Mouse (Mus musculus): ENCODE measurements around the gene Stab2. TPM values are rescaled to one million over a fixed set of nuclear protein-coding genes. Genes with fewer than 3 reads are reported as not detected.

Stab2 gene
- polyA plus RNA-seq, 1 experiment from 2014 or later, result 45.0 TPM

DNA sequence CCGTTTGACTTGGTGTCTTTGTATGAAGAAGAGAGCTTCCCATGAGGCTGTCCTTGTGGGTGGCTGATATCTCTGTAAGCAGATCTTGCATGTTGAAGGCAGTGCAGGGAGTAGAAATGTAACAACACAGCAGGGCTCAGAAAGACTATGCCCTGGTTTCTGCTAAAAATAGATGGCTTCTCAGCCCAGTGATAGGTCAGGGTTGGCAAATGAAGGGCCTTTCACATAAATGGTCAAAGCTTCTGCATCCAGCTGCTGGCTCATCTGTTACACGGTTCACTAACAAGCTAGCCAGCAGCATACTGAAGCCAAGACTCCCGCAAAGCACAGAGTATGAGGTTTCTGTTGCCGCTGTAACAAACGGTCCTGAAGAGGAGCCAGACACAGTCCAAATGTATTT, 34.5 kb downstream of the Stab2 start:
- Histone ChIP-seq H3K4me3 (ENCODE audit: low read depth, low read length) (no peak overlapping the region), H3K9ac (replicated peaks) (no peak overlapping the region), H3K4me2 (ENCODE audit: low read depth, low read length) (no peak overlapping the region), H3K36me3 (replicated peaks; ENCODE audit: insufficient read depth, low read length) (no peaks in the 10 kb centered on the region), H3K4me1 (ENCODE audit: insufficient read depth) (no peaks in the 10 kb centered on the region), H3K9me3 (ENCODE audit: low read length) (no peaks in the 10 kb centered on the region), H3K27me3 (ENCODE audit: insufficient read depth, low read length) (no peaks in the 10 kb centered on the region; the same call in 1 of the 2 replicates), H3K27ac (ENCODE audit: low read depth) (no peak overlapping the region)
- DNase-seq (no peak), ATAC-seq (no peak)
- TF ChIP-seq CTCF (IDR thresholded peaks at IDR 0.05; ENCODE audit: low read depth), result no peak
- no peak for TF ChIP-seq EP300 (IDR thresholded peaks at IDR 0.05; ENCODE audit: low read depth)
- WGBS (ENCODE audit: insufficient replicate concordance), result 72% methylated on average over 5 of the region's 5 CpGs

GRCm38 (mm10) chr10:86972503-86972826, 35.4 kb downstream of the Stab2 start:
- no peak for TF ChIP-seq CTCF (IDR thresholded peaks at IDR 0.05; ENCODE audit: low read depth)
- no peak for TF ChIP-seq EP300 (IDR thresholded peaks at IDR 0.05; ENCODE audit: low read depth)
- H3K9me3 ChIP-seq (ENCODE audit: low read length), result no peaks in the 10 kb centered on the region; the same call in 1 of the 2 replicates
- DNase-seq (peak; percentile 60), ATAC-seq (peak; percentile 93)
- no peak overlapping the region for H3K9ac ChIP-seq (replicated peaks)
- H3K27ac ChIP-seq (ENCODE audit: low read depth), result peak overlapping the region; percentile 69
- H3K4me2 ChIP-seq (ENCODE audit: low read depth, low read length), result peak overlapping the region; percentile 67
- no peaks in the 10 kb centered on the region; the same call in 1 of the 2 replicates for H3K27me3 ChIP-seq (ENCODE audit: insufficient read depth, low read length)
- H3K4me1 ChIP-seq (ENCODE audit: insufficient read depth), result no peaks in the 10 kb centered on the region
- peak overlapping the region; percentile 31; the same call in 1 of the 2 replicates for H3K4me3 ChIP-seq (ENCODE audit: low read depth, low read length)
- WGBS (ENCODE audit: insufficient replicate concordance), result 24% methylated on average over 7 of the region's 7 CpGs
- H3K36me3 ChIP-seq (replicated peaks; ENCODE audit: insufficient read depth, low read length), result no peaks in the 10 kb centered on the region

DNA sequence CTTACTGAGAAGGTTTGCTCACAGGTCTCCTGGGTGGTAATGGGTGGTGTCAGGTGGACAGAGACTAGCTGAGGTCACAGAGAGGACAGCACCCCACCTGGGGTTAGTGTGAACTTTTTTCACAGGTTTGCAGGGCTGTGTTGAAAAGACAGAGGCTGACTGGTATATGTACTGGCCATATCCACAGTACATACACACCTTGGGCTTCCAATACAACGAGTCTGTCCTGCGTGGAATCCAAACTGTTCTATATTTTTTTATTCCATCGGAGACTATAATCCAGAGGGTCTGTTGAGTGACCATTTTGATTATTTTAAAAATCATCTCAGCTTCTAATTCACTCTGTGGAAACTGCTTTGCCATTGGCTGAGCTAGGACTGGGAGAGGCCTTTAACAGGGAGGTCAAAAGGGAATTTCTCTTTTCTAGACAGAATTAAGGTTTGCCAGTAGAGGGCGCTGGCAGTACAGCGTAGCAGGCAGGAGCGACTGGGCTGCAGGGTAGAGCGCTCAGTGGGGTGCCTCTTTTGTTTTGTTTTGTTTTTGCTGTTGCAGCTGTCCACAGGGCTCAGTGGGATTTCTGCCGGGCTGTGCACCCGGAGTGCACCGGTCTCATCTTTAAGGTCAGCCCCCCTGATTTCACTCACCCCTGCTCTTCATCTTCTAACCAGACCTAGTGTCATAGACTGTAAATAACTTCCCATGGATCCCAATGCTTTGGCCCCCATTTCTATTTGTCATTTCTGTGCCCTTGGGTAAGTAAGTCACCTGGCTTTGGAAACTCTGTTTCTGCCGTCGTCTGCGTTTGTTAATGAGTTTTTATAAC, 35.9 kb downstream of the Stab2 start:
- WGBS (ENCODE audit: insufficient replicate concordance), result 24% methylated on average over 13 of the region's 13 CpGs
- Histone ChIP-seq H3K27ac (ENCODE audit: low read depth) (peak overlapping the region; percentile 69), H3K9ac (replicated peaks) (0 out of 2 replicates have a peak overlapping the region, but pooled peaks have one; percentile 11), H3K4me1 (ENCODE audit: insufficient read depth) (no peaks in the 10 kb centered on the region), H3K4me3 (ENCODE audit: low read depth, low read length) (peak overlapping the region; percentile 31; the same call in 1 of the 2 replicates), H3K4me2 (ENCODE audit: low read depth, low read length) (peak overlapping the region; percentile 67), H3K9me3 (ENCODE audit: low read length) (no peaks in the 10 kb centered on the region; the same call in 1 of the 2 replicates), H3K27me3 (ENCODE audit: insufficient read depth, low read length) (no peaks in the 10 kb centered on the region; the same call in 1 of the 2 replicates), H3K36me3 (replicated peaks; ENCODE audit: insufficient read depth, low read length) (no peaks in the 10 kb centered on the region)
- ATAC-seq (peak; percentile 88), DNase-seq (peak; percentile 73)
- TF ChIP-seq EP300 (IDR thresholded peaks at IDR 0.05; ENCODE audit: low read depth) (no peak), CTCF (IDR thresholded peaks at IDR 0.05; ENCODE audit: low read depth) (peak; percentile 83)

- Histone ChIP-seq H3K27me3 (ENCODE audit: insufficient read depth, low read length) (no peaks in the 10 kb centered on the region), H3K36me3 (replicated peaks; ENCODE audit: insufficient read depth, low read length) (no peaks in the 10 kb centered on the region), H3K9ac (replicated peaks) (no peak overlapping the region), H3K4me2 (ENCODE audit: low read depth, low read length) (no peak overlapping the region), H3K9me3 (ENCODE audit: low read length) (no peaks in the 10 kb centered on the region; the same call in 1 of the 2 replicates), H3K4me3 (ENCODE audit: low read depth, low read length) (no peak overlapping the region), H3K4me1 (ENCODE audit: insufficient read depth) (no peaks in the 10 kb centered on the region), H3K27ac (ENCODE audit: low read depth) (no peak overlapping the region)
- WGBS (ENCODE audit: insufficient replicate concordance), result 67% methylated on average over 6 of the region's 6 CpGs
- TF ChIP-seq CTCF (IDR thresholded peaks at IDR 0.05; ENCODE audit: low read depth) (no peak), EP300 (IDR thresholded peaks at IDR 0.05; ENCODE audit: low read depth) (no peak)
- DNase-seq (no peak), ATAC-seq (no peak)
Observed at GRCm38 (mm10) chr10:86969346-86969745, 38.5 kb downstream of the Stab2 start.

DNA sequence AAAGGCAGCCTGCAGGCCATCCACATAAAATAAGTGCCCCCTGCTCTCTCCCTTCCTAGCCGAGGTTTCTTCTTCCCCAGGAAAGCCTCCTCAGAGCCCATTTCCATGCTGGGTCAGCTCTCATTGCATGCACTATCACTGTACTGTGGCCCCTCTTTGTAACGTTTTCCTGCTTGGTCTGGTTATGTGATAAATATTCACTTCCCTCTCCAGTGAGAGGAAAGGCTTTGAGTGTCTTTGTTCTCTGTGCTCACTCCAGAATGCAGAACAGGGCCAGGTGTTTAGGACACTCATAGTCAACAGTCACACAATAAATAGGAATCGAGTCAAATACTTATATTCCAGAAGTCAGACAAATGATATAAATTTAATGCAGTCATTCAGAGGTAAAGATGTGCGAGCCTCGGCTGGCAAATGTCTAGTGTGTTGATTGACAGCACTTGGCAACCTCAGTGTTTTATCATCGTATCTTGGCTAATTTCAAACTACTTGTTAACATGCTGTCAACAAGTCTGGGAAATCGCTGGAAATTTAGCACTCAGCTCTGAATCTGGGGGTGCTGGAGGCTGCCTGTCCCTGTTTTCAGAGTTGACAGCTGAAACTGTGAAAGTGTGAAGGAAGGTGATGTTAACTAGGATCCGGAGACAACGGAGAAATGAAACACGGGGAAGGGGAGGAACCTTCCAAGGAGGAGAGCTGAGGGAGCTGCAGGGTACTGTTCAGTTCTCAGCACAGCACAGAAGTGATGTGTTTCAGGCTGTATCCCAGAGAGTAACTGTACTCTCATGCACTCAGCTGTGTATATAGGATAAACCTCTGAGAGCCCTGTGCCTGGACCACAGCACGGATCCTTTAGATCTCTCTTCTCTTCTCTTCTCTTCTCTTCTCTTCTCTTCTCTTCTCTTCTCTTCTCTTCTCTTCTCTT, 46.0 kb downstream of the Stab2 start:
- Histone ChIP-seq H3K27ac (ENCODE audit: low read depth) (no peak overlapping the region), H3K36me3 (replicated peaks; ENCODE audit: insufficient read depth, low read length) (no peaks in the 10 kb centered on the region), H3K4me1 (ENCODE audit: insufficient read depth) (no peaks in the 10 kb centered on the region), H3K9me3 (ENCODE audit: low read length) (no peaks in the 10 kb centered on the region), H3K4me2 (ENCODE audit: low read depth, low read length) (no peak overlapping the region), H3K27me3 (ENCODE audit: insufficient read depth, low read length) (no peaks in the 10 kb centered on the region), H3K4me3 (ENCODE audit: low read depth, low read length) (no peak overlapping the region), H3K9ac (replicated peaks) (no peak overlapping the region)
- ATAC-seq (no peak), DNase-seq (no peak)
- TF ChIP-seq EP300 (IDR thresholded peaks at IDR 0.05; ENCODE audit: low read depth), result no peak
- TF ChIP-seq CTCF (IDR thresholded peaks at IDR 0.05; ENCODE audit: low read depth), result no peak
- 56% methylated on average over 11 of the region's 11 CpGs for WGBS (ENCODE audit: insufficient replicate concordance)

DNA sequence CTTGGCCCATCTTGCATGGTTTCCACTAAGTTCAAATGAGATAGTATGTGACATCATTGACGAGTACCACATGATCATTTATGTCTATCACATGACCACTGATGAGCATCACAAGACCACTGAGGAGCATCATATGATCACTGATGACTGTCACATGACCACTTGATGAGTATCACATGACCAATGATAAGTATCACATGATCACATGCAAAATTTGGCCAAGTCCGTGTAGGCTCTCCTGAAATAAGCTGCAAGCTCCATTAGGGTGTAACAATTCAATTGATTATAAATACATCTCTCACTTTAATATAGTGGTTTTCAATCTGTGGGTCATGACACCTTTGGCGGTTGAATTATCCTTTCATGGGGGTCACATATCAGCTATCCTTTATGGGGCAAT, 52.5 kb downstream of the Stab2 start:
- no peak for DNase-seq
- H3K27ac ChIP-seq (ENCODE audit: low read depth), result no peak overlapping the region

More for the DNA sequence above, 52.5 kb downstream of the Stab2 start:
- Histone ChIP-seq H3K4me1 (ENCODE audit: insufficient read depth) (no peaks in the 10 kb centered on the region), H3K27me3 (ENCODE audit: insufficient read depth, low read length) (no peaks in the 10 kb centered on the region), H3K36me3 (replicated peaks; ENCODE audit: insufficient read depth, low read length) (no peaks in the 10 kb centered on the region), H3K9ac (replicated peaks) (no peak overlapping the region), H3K9me3 (ENCODE audit: low read length) (no peaks in the 10 kb centered on the region), H3K4me2 (ENCODE audit: low read depth, low read length) (no peak overlapping the region), H3K4me3 (ENCODE audit: low read depth, low read length) (no peak overlapping the region)
- WGBS (ENCODE audit: insufficient replicate concordance), result 81% methylated on average over 3 of the region's 3 CpGs
- TF ChIP-seq EP300 (IDR thresholded peaks at IDR 0.05; ENCODE audit: low read depth) (no peak), CTCF (IDR thresholded peaks at IDR 0.05; ENCODE audit: low read depth) (no peak)
- no peak for ATAC-seq
